8 mouse cellular contexts compared by ENCODE assay signal in genomic region chr1:90203783-90204690, GRCm38 (mm10). TPM values are rescaled to one million over a fixed set of nuclear protein-coding genes. Genes with fewer than 3 reads are reported as not detected.
DNase-seq lines count a peak whose midpoint lies in the region; ATAC-seq and TF ChIP-seq lines count a peak whose summit lies in the region.

Ackr3 (plus strand) TSS chr1:90203980.

- peaks cover 57% of the 10 kb centered on the region for H3K4me1 ChIP-seq in embryonic facial prominence, embryonic 12.5 days
- H3K4me1 ChIP-seq in intestine, postnatal 0 days (replicated peaks; ENCODE audit: control insufficient read depth, insufficient read depth, low read length) = no peaks in the 10 kb centered on the region

- peak; percentile 69 for ATAC-seq in embryonic facial prominence, embryonic 12.5 days (ENCODE audit: insufficient number of reproducible peaks, insufficient read depth, low FRiP score, low TSS enrichment)
- ATAC-seq in granulocyte monocyte progenitor cell, adult 5-6 weeks (replicated peaks; ENCODE audit: poor library complexity, severe bottlenecking) = peak; percentile 78
- ATAC-seq in intestine, postnatal 0 days = peak; percentile 82

- peak within 1 kb of the TSS; percentile 78 for H3K9ac ChIP-seq in embryonic facial prominence, embryonic 12.5 days
- 0 out of 2 replicates have a peak within 1 kb of the TSS, but pooled peaks have one; percentile 31 for H3K9ac ChIP-seq in intestine, postnatal 0 days (ENCODE audit: low read depth, low read length)

- H3K27me3 ChIP-seq in embryonic facial prominence, embryonic 12.5 days = no peaks in the 10 kb centered on the region
- no peaks in the 10 kb centered on the region for H3K27me3 ChIP-seq in intestine, postnatal 0 days (replicated peaks; ENCODE audit: control insufficient read depth, insufficient read depth, low read length)

- H3K4me3 ChIP-seq in embryonic facial prominence, embryonic 12.5 days = peak within 1 kb of the TSS; percentile 65
- H3K4me3 ChIP-seq in intestine, postnatal 0 days (ENCODE audit: low read depth, low read length) = peak within 1 kb of the TSS; percentile 27

- H3K27ac ChIP-seq in embryonic facial prominence, embryonic 12.5 days = peak within 1 kb of the TSS; percentile 90
- no peak within 1 kb of the TSS for H3K27ac ChIP-seq in intestine, postnatal 0 days (ENCODE audit: low read depth, low read length)

- peak within 1 kb of the TSS; percentile 62 for H3K4me2 ChIP-seq in embryonic facial prominence, embryonic 12.5 days (replicated peaks)
- peak within 1 kb of the TSS; percentile 56 for H3K4me2 ChIP-seq in intestine, postnatal 0 days (replicated peaks; ENCODE audit: low read depth)

- H3K36me3 ChIP-seq in embryonic facial prominence, embryonic 12.5 days = 0 out of 2 replicates have a peak, but pooled peaks cover under 1% of the 10 kb centered on the region
- no peaks in the 10 kb centered on the region for H3K36me3 ChIP-seq in intestine, postnatal 0 days (ENCODE audit: control insufficient read depth, insufficient read depth)

- WGBS in embryonic facial prominence, embryonic 12.5 days = 1% methylated on average over 19 of the region's 19 CpGs
- 3% methylated on average over 19 of the region's 19 CpGs for WGBS in intestine, postnatal 0 days

- peak; percentile 89 for DNase-seq in adrenal gland, postnatal 14 days
- peak; percentile 84 for DNase-seq in left cerebral cortex, postnatal 25 days (ENCODE audit: low spot score in 2 of 2)
- DNase-seq in mesoderm, embryonic 11.5 days (ENCODE audit: low read depth, low spot score) = peak; percentile 93
- DNase-seq in skeletal muscle tissue, adult 2 months (ENCODE audit: low read depth, low spot score) = peak; percentile 90
- DNase-seq in MN1 (ENCODE audit: low spot score) = no peak

- TF ChIP-seq CTCF in intestine, postnatal 0 days (IDR thresholded peaks at IDR 0.05; ENCODE audit: low read depth) = peak; percentile 88

- no peaks in the 10 kb centered on the region for H3K9me3 ChIP-seq in embryonic facial prominence, embryonic 12.5 days
- no peaks in the 10 kb centered on the region for H3K9me3 ChIP-seq in intestine, postnatal 0 days (ENCODE audit: control insufficient read depth)

- intact Hi-C loops in left cerebral cortex, postnatal 25 days (cut with DNase I) = loop anchor here (2.0 kb wide), 2 partner anchors 143 to 385 kb away; no protein-coding TSS in a partner anchor

RNA-seq across cellular contexts. Expression of gene Ackr3, which starts in this region (rescaled TPM):
- 66.0 and 91.4 TPM in 2 replicates for total RNA-seq in adrenal gland, postnatal 14 days (2021)
- 42.7 and 45.3 TPM in 2 replicates for polyA plus RNA-seq in embryonic facial prominence, embryonic 12.5 days (2016; fragmentation: Nextera tagmentation; extraction: Ambion mirVana)
- not detected in 2 replicates for total RNA-seq in granulocyte monocyte progenitor cell, adult 5-6 weeks (2014; fragmentation: Nextera tagmentation)
- total RNA-seq in granulocyte monocyte progenitor cell, adult 5-6 weeks (2017) = not detected in 2 replicates
- polyA plus RNA-seq in intestine, postnatal 0 days (2015; fragmentation: Nextera tagmentation; extraction: Ambion mirVana) = 8.9 and 9.2 TPM in 2 replicates
- 1 to 10 TPM; 7.2 to 8.6 TPM for total RNA-seq in left cerebral cortex, postnatal 25 days (2021)

Comparison
In these comparisons a context has a peak if more than half of its experiments do, and no peak if none do; other contexts are left out.
1. Peak in ATAC-seq in granulocyte monocyte progenitor cell, adult 5-6 weeks; RNA of the gene not detected or under 1 TPM.